Mouse (Mus musculus): ENCODE data around the gene Cyp3a41a. TPM values are rescaled to one million over a fixed set of nuclear protein-coding genes. Genes with fewer than 3 reads are reported as not detected.
"Not testable (repeated sequence)": the region's sequence is repeated elsewhere in the genome, so short reads cannot be mapped to it uniquely, and the experiment has no call there.

Cyp3a41a gene
- polyA plus RNA-seq (2014; fragmentation: Nextera tagmentation; extraction: Ambion mirVana), result not detected in 2 replicates

GRCm38 (mm10) chr5:145720036-145720435, at the start of gene Cyp3a41a:
Cyp3a41a (minus strand) TSS chr5:145720136.
- 67% methylated on average over 1 of the region's 2 CpGs for WGBS
- H3K27me3 ChIP-seq (ENCODE audit: control insufficient read depth, insufficient read depth, low read length); H3K4me3 ChIP-seq (ENCODE audit: low read depth, low read length); H3K27ac ChIP-seq (ENCODE audit: low read length); H3K4me1 ChIP-seq (ENCODE audit: control insufficient read depth, insufficient read depth, low read length); H3K4me2 ChIP-seq (replicated peaks; ENCODE audit: low read depth, low read length); H3K9me3 ChIP-seq (ENCODE audit: control insufficient read depth, low read depth, low read length); H3K9ac ChIP-seq (replicated peaks; ENCODE audit: low read depth, low read length); H3K36me3 ChIP-seq (ENCODE audit: control insufficient read depth, insufficient read depth, low read length); ATAC-seq (ENCODE audit: insufficient number of reproducible peaks, insufficient read depth, low FRiP score, low read depth): not testable (repeated sequence)

GRCm38 (mm10) chr5:145737512-145737911, 17.6 kb upstream of the Cyp3a41a start:
- 72% methylated on average over 3 of the region's 3 CpGs for WGBS
- not testable (repeated sequence) for ATAC-seq (ENCODE audit: insufficient number of reproducible peaks, insufficient read depth, low FRiP score, low read depth); H3K4me1 ChIP-seq (ENCODE audit: control insufficient read depth, insufficient read depth, low read length); H3K4me2 ChIP-seq (replicated peaks; ENCODE audit: low read depth, low read length); H3K4me3 ChIP-seq (ENCODE audit: low read depth, low read length); H3K9me3 ChIP-seq (ENCODE audit: control insufficient read depth, low read depth, low read length); H3K27me3 ChIP-seq (ENCODE audit: control insufficient read depth, insufficient read depth, low read length); H3K9ac ChIP-seq (replicated peaks; ENCODE audit: low read depth, low read length); H3K36me3 ChIP-seq (ENCODE audit: control insufficient read depth, insufficient read depth, low read length); H3K27ac ChIP-seq (ENCODE audit: low read length)

GRCm38 (mm10) chr5:145714296-145714695, 5.6 kb downstream of the Cyp3a41a start:
- not testable (repeated sequence) for H3K27ac ChIP-seq (ENCODE audit: low read length); H3K9me3 ChIP-seq (ENCODE audit: control insufficient read depth, low read depth, low read length); H3K9ac ChIP-seq (replicated peaks; ENCODE audit: low read depth, low read length); H3K4me1 ChIP-seq (ENCODE audit: control insufficient read depth, insufficient read depth, low read length); ATAC-seq (ENCODE audit: insufficient number of reproducible peaks, insufficient read depth, low FRiP score, low read depth); H3K4me2 ChIP-seq (replicated peaks; ENCODE audit: low read depth, low read length); H3K4me3 ChIP-seq (ENCODE audit: low read depth, low read length); H3K27me3 ChIP-seq (ENCODE audit: control insufficient read depth, insufficient read depth, low read length); H3K36me3 ChIP-seq (ENCODE audit: control insufficient read depth, insufficient read depth, low read length)
- 26% methylated on average over 1 of the region's 1 CpGs for WGBS

GRCm38 (mm10) chr5:145707372-145707771, 12.6 kb downstream of the Cyp3a41a start:
- 90% methylated on average over 2 of the region's 2 CpGs for whole genome bisulfite sequencing
- H3K9me3 ChIP-seq (ENCODE audit: control insufficient read depth, low read depth, low read length); H3K4me3 ChIP-seq (ENCODE audit: low read depth, low read length); H3K27me3 ChIP-seq (ENCODE audit: control insufficient read depth, insufficient read depth, low read length); H3K27ac ChIP-seq (ENCODE audit: low read length); H3K36me3 ChIP-seq (ENCODE audit: control insufficient read depth, insufficient read depth, low read length); H3K9ac ChIP-seq (replicated peaks; ENCODE audit: low read depth, low read length); H3K4me2 ChIP-seq (replicated peaks; ENCODE audit: low read depth, low read length); H3K4me1 ChIP-seq (ENCODE audit: control insufficient read depth, insufficient read depth, low read length); ATAC-seq (ENCODE audit: insufficient number of reproducible peaks, insufficient read depth, low FRiP score, low read depth): not testable (repeated sequence)

GRCm38 (mm10) chr5:145662007-145662406, 57.9 kb downstream of the Cyp3a41a start:
- 85% methylated on average over 7 of the region's 7 CpGs for WGBS
- no peak for ATAC-seq (ENCODE audit: insufficient number of reproducible peaks, insufficient read depth, low FRiP score, low read depth)
- Histone ChIP-seq H3K9me3 (ENCODE audit: control insufficient read depth, low read depth, low read length) (no peaks in the 10 kb centered on the region; the same call in none of the 2 replicates), H3K4me2 (replicated peaks; ENCODE audit: low read depth, low read length) (no peak overlapping the region), H3K36me3 (ENCODE audit: control insufficient read depth, insufficient read depth, low read length) (no peaks in the 10 kb centered on the region), H3K27me3 (ENCODE audit: control insufficient read depth, insufficient read depth, low read length) (no peaks in the 10 kb centered on the region), H3K27ac (ENCODE audit: low read length) (no peak overlapping the region), H3K9ac (replicated peaks; ENCODE audit: low read depth, low read length) (no peak overlapping the region), H3K4me3 (ENCODE audit: low read depth, low read length) (no peak overlapping the region), H3K4me1 (ENCODE audit: control insufficient read depth, insufficient read depth, low read length) (no peaks in the 10 kb centered on the region)

GRCm38 (mm10) chr5:145647779-145648178, 72.2 kb downstream of the Cyp3a41a start:
- H3K36me3 ChIP-seq (ENCODE audit: control insufficient read depth, insufficient read depth, low read length), result no peaks in the 10 kb centered on the region
- 70% methylated on average over 4 of the region's 4 CpGs for WGBS

More at GRCm38 (mm10) chr5:145647779-145648178, 72.2 kb downstream of the Cyp3a41a start:
- no peaks in the 10 kb centered on the region for H3K27me3 ChIP-seq (ENCODE audit: control insufficient read depth, insufficient read depth, low read length)
- no peak overlapping the region for H3K4me2 ChIP-seq (replicated peaks; ENCODE audit: low read depth, low read length)
- no peak overlapping the region for H3K4me3 ChIP-seq (ENCODE audit: low read depth, low read length)
- H3K9ac ChIP-seq (replicated peaks; ENCODE audit: low read depth, low read length), result no peak overlapping the region
- H3K9me3 ChIP-seq (ENCODE audit: control insufficient read depth, low read depth, low read length), result peaks cover 17% of the 10 kb centered on the region
- no peaks in the 10 kb centered on the region for H3K4me1 ChIP-seq (ENCODE audit: control insufficient read depth, insufficient read depth, low read length)
- no peak overlapping the region for H3K27ac ChIP-seq (ENCODE audit: low read length)
- ATAC-seq (ENCODE audit: insufficient number of reproducible peaks, insufficient read depth, low FRiP score, low read depth), result no peak

Other genes starting within 250 kb of the Cyp3a41a start
- gene Cyp3a41b, start 135.4 kb downstream of the Cyp3a41a start, polyA plus RNA-seq (2014; fragmentation: Nextera tagmentation; extraction: Ambion mirVana), result not detected in 2 replicates
- gene Cyp3a44, start 85.7 kb upstream of the Cyp3a41a start, polyA plus RNA-seq (2014; fragmentation: Nextera tagmentation; extraction: Ambion mirVana), result not detected in 2 replicates
- not detected in 2 replicates for gene Cyp3a11, start 159.8 kb upstream of the Cyp3a41a start, polyA plus RNA-seq (2014; fragmentation: Nextera tagmentation; extraction: Ambion mirVana)